Mouse (Mus musculus) cerebral cortex, adult 2 months (tissue): ENCODE data around the gene Pds5a.

ENCODE experiments used
- whole genome bisulfite sequencing: fragments of 180-500 bp; shearing (Covaris S2); methylation state at CpG from one replicate; pipeline ENCODE4 v1.1.7; 2018; 5-methylcytosine and 5-hydroxymethylcytosine counted together

The Pds5a gene

GRCm38 (mm10) chr5:65696821-65697485 is 1.1 kb downstream of the Pds5a start:
- WGBS: under 1% methylated on average over 58 of the region's 58 CpGs

- 80% methylated on average over 3 of the region's 3 CpGs for WGBS
Observed at GRCm38 (mm10) chr5:65694076-65694475, 4.0 kb downstream of the Pds5a start.

- 86% methylated on average over 3 of the region's 3 CpGs for WGBS
Observed at GRCm38 (mm10) chr5:65688806-65689205, 9.3 kb downstream of the Pds5a start.

- 37% methylated on average over 3 of the region's 3 CpGs for WGBS
Observed at GRCm38 (mm10) chr5:65686806-65687205, 11.3 kb downstream of the Pds5a start.

GRCm38 (mm10) chr5:65678826-65679225 is 19.2 kb downstream of the Pds5a start:
- WGBS: 32% methylated on average over 5 of the region's 5 CpGs

- 80% methylated on average over 3 of the region's 3 CpGs for WGBS
Observed at GRCm38 (mm10) chr5:65667644-65668043, 30.4 kb downstream of the Pds5a start.

- 36% methylated on average over 1 of the region's 1 CpGs for WGBS
Observed at GRCm38 (mm10) chr5:65665370-65665769, 32.7 kb downstream of the Pds5a start.

- WGBS: 96% methylated on average over 2 of the region's 2 CpGs
Observed at GRCm38 (mm10) chr5:65661958-65662357, 36.1 kb downstream of the Pds5a start.

- 92% methylated on average over 5 of the region's 5 CpGs for WGBS
Observed at GRCm38 (mm10) chr5:65653786-65654185, 44.3 kb downstream of the Pds5a start.

- WGBS: 98% methylated on average over 1 of the region's 1 CpGs
Observed at GRCm38 (mm10) chr5:65638896-65639295, 59.2 kb downstream of the Pds5a start.

GRCm38 (mm10) chr5:65613152-65613924 is 84.7 kb downstream of the Pds5a start:
- WGBS: 65% methylated on average over 9 of the region's 9 CpGs

- WGBS: 87% methylated on average over 4 of the region's 4 CpGs
Observed at GRCm38 (mm10) chr5:65610541-65610940, 87.5 kb downstream of the Pds5a start.

- WGBS: 75% methylated on average over 5 of the region's 5 CpGs
Observed at GRCm38 (mm10) chr5:65609769-65610168, 88.3 kb downstream of the Pds5a start.

GRCm38 (mm10) chr5:65606820-65607219 is 91.3 kb downstream of the Pds5a start:
- WGBS: 95% methylated on average over 1 of the region's 1 CpGs

- WGBS: 89% methylated on average over 7 of the region's 7 CpGs
Observed at GRCm38 (mm10) chr5:65599681-65600080, 98.4 kb downstream of the Pds5a start.

- 85% methylated on average over 2 of the region's 2 CpGs for WGBS
Observed at GRCm38 (mm10) chr5:65592421-65592820, 105.7 kb downstream of the Pds5a start.

GRCm38 (mm10) chr5:65590199-65590598 is 107.9 kb downstream of the Pds5a start:
- WGBS: 88% methylated on average over 1 of the region's 1 CpGs

GRCm38 (mm10) chr5:65586291-65586690 is 111.8 kb downstream of the Pds5a start:
- 89% methylated on average over 5 of the region's 5 CpGs for WGBS

GRCm38 (mm10) chr5:65578545-65578944 is 119.5 kb downstream of the Pds5a start:
- 46% methylated on average over 3 of the region's 3 CpGs for WGBS

- WGBS: 65% methylated on average over 2 of the region's 2 CpGs
Observed at GRCm38 (mm10) chr5:65575896-65576295, 122.2 kb downstream of the Pds5a start.

- WGBS: 69% methylated on average over 2 of the region's 2 CpGs
Observed at GRCm38 (mm10) chr5:65574876-65575275, 123.2 kb downstream of the Pds5a start.

- 76% methylated on average over 2 of the region's 2 CpGs for WGBS
Observed at GRCm38 (mm10) chr5:65565486-65565885, 132.6 kb downstream of the Pds5a start.
